Mouse (Mus musculus) liver, embryonic 16.5 days (tissue): ENCODE results near the gene Nol4l. TPM values are rescaled to one million over a fixed set of nuclear protein-coding genes. Genes with fewer than 3 reads are reported as not detected.
A peak's percentile ranks its signal among the peaks of the same experiment; 100 is the strongest.

Source experiments
- ATAC-seq: fragments of 200-750 bp; cut with Nextera tagmentation; 2 replicates; pipeline ENCODE4 v1.8.0; 2017; ENCODE audit warnings: low read depth, mild to moderate bottlenecking, moderate number of reproducible peaks, moderate library complexity
- H3K27ac ChIP-seq: fragments of 300-500 bp; sonication (generic); 2 replicates; pipeline ENCODE4 v1.5.1; 2014; ENCODE audit warnings: mild to moderate bottlenecking, low read length
- H3K27me3 ChIP-seq: fragments of 300-500 bp; sonication (generic); 2 replicates; pipeline ENCODE4 v1.6.1; 2014; ENCODE audit warnings: low read depth, low read length, mixed read lengths; ENCODE audit not compliant: control insufficient read depth, insufficient read depth
- H3K36me3 ChIP-seq: fragments of 300-500 bp; sonication (generic); 2 replicates; pipeline ENCODE4 v1.6.1; 2014; ENCODE audit warnings: mild to moderate bottlenecking; ENCODE audit not compliant: control insufficient read depth, insufficient read depth
- H3K4me1 ChIP-seq: fragments of 300-500 bp; sonication (generic); 2 replicates; pipeline ENCODE4 v1.6.1; 2014; ENCODE audit warnings: low read depth, low read length, mixed read lengths; ENCODE audit not compliant: control insufficient read depth
- H3K4me2 ChIP-seq: fragments of 300-500 bp; sonication (generic); 2 replicates; pipeline ENCODE4 v1.6.1; 2014; ENCODE audit warnings: low read depth, low read length, mixed read lengths
- H3K4me3 ChIP-seq: fragments of 300-500 bp; sonication (generic); 2 replicates; pipeline ENCODE4 v1.5.1; 2014; ENCODE audit warnings: low read depth, mild to moderate bottlenecking, low read length
- H3K9ac ChIP-seq: fragments of 300-500 bp; sonication (generic); 2 replicates; pipeline ENCODE4 v1.6.1; 2014; ENCODE audit warnings: low read depth, low read length
- H3K9me3 ChIP-seq: fragments of 300-500 bp; sonication (generic); replicated peaks from 2 replicates; pipeline ENCODE4 v1.6.1; 2016; ENCODE audit warnings: low read length; ENCODE audit not compliant: control insufficient read depth
- WGBS: fragments of 180-500 bp; shearing (Covaris S2); extraction: QIAGEN DNeasy Blood & Tissue Kit; methylation state at CpG from one replicate; pipeline ENCODE4 v1.1.7; 2014; ENCODE audit not compliant: insufficient replicate concordance; 5-methylcytosine and 5-hydroxymethylcytosine counted together
- polyA plus RNA-seq: library from polyadenylated mRNA; unstranded; fragments of >200 nt; fragmentation: Nextera tagmentation; extraction: Ambion mirVana; gene quantifications from 2 replicates; pipeline ENCODE4 v1.2.1, GENCODE M21; 2015

The Nol4l gene
- polyA plus RNA-seq, 1 experiment from 2014 or later: 4.3 TPM

DNA sequence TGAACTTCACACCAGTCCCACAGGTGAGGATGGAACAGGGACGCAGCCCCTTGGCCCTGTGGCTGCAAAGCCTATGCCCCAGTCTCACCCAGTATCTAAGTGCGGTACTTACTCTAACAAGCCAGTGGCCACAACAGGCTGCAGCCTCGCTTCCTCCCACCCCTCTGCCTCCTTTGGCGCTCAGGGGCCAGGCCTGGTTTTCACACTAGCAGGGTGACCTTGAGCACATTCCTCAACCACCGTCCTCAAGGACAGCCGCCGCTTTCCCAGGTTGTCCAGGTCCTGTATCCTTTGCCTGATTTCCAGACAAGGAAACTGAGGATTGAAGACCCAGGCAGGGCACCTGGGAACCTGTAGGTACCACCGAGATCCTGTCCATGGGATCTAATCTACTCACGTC, 6.6 kb downstream of the Nol4l start:
- Histone ChIP-seq H3K4me2 (no peak overlapping the region), H3K4me1 (peaks cover 87% of the 10 kb centered on the region)
- WGBS: 71% methylated on average over 9 of the region's 9 CpGs

DNA sequence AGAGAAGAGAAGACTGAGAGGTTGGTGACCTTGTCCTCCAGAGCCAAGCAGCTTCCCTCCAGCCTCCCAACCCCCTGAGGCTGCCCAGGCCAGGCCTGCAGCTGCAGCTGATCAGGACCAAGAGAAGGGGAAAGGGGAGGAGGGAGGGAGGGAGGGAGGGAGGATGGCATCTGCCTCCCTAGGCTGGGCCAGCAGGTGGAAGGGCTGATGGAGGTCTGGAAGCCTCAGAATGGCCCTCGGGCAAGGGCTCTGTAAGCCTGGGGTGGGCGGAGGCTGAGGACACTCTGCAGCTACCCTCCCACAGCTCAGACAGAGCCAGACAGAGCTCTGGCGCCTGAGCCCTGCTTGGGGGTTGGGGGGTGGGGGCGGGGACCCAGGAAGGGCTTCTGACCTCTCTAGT, 7.5 kb downstream of the Nol4l start:
- 49% methylated on average over 4 of the region's 4 CpGs for WGBS
- no peak for ATAC-seq
- Histone ChIP-seq H3K9ac (no peak overlapping the region; the same call in 1 of the 2 replicates), H3K27ac (0 out of 2 replicates have a peak overlapping the region, but pooled peaks have one; percentile 34), H3K27me3 (no peaks in the 10 kb centered on the region), H3K4me3 (no peak overlapping the region), H3K9me3 (no peaks in the 10 kb centered on the region), H3K4me2 (no peak overlapping the region; the same call in 1 of the 2 replicates), H3K36me3 (no peaks in the 10 kb centered on the region), H3K4me1 (peaks cover 80% of the 10 kb centered on the region)

More for the DNA sequence above, 6.6 kb downstream of the Nol4l start:
- Histone ChIP-seq H3K36me3 (no peaks in the 10 kb centered on the region), H3K27me3 (no peaks in the 10 kb centered on the region), H3K9ac (no peak overlapping the region), H3K27ac (no peak overlapping the region; the same call in 1 of the 2 replicates), H3K9me3 (no peaks in the 10 kb centered on the region), H3K4me3 (no peak overlapping the region)
- no peak for ATAC-seq

DNA sequence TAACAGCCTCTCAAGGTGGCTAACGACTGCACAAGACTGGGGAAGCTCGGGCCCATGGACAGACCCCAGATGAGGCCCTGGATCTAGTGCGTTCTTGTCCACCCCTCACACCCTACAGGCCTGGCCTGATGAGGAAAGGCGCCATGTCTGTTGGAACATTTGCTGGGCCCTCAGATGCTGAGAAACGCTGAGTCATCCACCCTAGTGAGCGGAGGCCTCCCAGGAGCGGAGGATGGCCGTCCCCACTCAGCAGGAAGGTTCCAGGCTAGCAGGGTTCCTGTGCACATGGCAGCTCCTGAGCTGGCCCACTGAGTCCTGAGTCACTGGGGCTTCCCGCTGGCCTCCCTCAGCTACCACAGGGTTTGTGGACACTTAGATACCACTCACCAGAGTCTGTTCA, 9.7 kb downstream of the Nol4l start:
- 41% methylated on average over 9 of the region's 9 CpGs for WGBS
- Histone ChIP-seq H3K27ac (0 out of 2 replicates have a peak overlapping the region, but pooled peaks have one; percentile 1), H3K4me3 (no peak overlapping the region), H3K27me3 (no peaks in the 10 kb centered on the region), H3K4me1 (peaks cover 62% of the 10 kb centered on the region), H3K4me2 (no peak overlapping the region), H3K9me3 (no peaks in the 10 kb centered on the region), H3K36me3 (no peaks in the 10 kb centered on the region), H3K9ac (0 out of 2 replicates have a peak overlapping the region, but pooled peaks have one; percentile 4)
- ATAC-seq: peak; percentile 71

DNA sequence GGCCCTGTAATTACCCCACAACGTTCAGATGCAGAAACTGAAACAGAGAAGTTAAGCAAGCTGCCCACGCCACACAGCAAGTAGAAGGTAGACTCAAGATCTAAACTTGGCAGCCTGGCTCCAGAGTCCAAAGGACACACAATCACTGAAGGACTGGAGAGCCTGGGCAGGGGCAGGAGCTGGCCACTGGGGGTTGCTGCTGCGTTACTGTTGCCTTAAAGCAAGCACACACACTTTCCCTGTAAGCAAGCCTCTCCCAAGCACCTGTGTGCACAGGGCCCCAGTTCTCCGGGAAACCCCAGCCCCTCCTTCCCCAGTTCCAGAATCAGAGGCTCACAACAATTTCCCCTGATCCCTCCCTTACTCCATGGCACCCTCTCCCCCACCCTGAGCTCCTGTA, 12.8 kb downstream of the Nol4l start:
- Histone ChIP-seq H3K4me1 (peaks cover 41% of the 10 kb centered on the region), H3K9ac (no peak overlapping the region), H3K4me2 (no peak overlapping the region), H3K27me3 (no peaks in the 10 kb centered on the region), H3K4me3 (no peak overlapping the region), H3K27ac (no peak overlapping the region), H3K36me3 (no peaks in the 10 kb centered on the region), H3K9me3 (no peaks in the 10 kb centered on the region)
- ATAC-seq: no peak
- WGBS: 57% methylated on average over 4 of the region's 4 CpGs

DNA sequence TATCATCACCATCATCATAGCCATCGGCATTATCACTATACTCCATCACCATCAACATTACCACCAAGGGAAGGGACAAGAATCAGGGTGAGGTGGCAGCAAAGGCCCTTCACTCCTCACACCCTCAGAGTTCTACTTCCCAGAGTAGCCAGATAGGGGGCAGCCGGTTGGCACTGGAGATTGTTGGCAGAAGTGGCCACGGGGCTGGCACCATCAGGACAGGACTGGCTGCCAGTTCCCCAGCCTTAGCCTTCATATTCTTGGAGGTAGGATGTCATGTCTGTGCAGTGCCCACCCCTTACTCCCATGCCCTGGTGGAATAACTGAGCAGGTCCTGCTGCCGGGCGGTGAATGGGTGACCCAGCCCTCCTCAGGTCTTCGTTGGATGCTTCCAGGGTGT, 14.2 kb downstream of the Nol4l start:
- Histone ChIP-seq H3K4me1 (peaks cover 34% of the 10 kb centered on the region), H3K36me3 (no peaks in the 10 kb centered on the region), H3K9me3 (no peaks in the 10 kb centered on the region), H3K27me3 (no peaks in the 10 kb centered on the region), H3K4me2 (no peak overlapping the region), H3K4me3 (no peak overlapping the region), H3K9ac (no peak overlapping the region), H3K27ac (no peak overlapping the region)
- ATAC-seq: no peak
- 80% methylated on average over 6 of the region's 6 CpGs for WGBS

DNA sequence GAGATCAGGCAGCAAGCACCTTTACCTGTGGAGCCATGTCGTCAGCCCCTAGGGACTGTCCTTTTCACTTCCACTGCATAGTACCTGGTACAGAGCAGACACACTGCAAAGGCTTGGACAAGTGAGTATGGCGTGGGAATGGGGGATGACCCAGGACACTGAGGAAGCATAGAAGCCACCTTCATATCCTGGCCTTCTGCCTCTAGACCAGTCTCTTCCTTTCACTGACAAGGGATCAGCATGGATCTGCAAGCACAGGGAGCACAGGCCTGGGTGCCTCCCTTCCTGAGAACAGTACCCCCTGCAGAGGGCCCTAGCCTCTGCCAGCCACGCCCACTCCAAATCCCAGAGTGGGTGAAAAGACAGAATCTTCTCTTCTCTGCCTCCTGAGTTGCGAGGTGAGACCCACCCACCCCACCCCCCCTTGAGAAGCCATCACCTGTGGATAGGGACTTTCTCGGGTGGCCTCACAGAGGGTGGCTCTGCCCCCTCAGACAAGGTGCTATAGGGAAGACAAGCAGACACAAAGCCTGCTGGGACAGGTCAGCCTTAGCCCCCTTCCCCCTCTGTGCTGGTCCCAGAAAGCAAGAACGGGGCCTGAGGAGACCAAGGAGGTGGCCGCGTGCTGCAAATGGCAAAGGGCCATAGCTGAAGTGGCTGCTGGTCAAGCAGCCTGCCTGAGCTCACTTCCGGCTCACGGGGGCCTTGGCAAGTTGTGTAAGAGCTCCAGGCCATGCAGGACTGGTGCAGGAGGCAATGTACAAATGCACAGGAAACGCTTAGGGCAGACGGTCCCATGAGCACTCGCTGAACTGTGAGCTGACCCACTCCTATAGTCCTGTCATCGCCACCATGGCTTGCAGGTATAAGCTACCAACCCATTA, 15.0 kb downstream of the Nol4l start:
- no peaks in the 10 kb centered on the region for H3K36me3 ChIP-seq
- ATAC-seq: no peak
- no peak overlapping the region for H3K4me3 ChIP-seq
- no peak overlapping the region for H3K4me2 ChIP-seq
- no peaks in the 10 kb centered on the region for H3K27me3 ChIP-seq
- H3K9ac ChIP-seq: no peak overlapping the region
- H3K4me1 ChIP-seq: peaks cover 34% of the 10 kb centered on the region
- no peak overlapping the region for H3K27ac ChIP-seq
- no peaks in the 10 kb centered on the region for H3K9me3 ChIP-seq
- WGBS: 68% methylated on average over 14 of the region's 14 CpGs

DNA sequence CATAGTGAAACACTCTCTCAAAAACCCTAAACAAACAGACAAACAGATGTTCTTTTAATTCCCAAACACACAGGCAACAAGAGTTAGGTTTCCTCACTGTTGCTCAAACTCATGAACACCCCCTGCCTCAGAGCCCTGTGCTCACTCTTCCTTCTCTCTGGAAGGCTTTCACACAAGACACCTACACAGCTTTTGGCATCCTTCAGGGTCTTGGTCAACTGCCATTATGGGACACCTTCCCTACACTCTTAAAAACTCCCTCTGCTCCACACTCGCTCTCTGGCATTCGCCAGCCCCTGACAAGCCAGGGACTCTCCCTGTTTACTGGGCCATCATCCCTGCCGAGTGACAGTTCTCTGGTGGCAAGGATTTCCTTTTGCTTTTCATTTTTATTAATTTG, 15.8 kb downstream of the Nol4l start:
- no peaks in the 10 kb centered on the region for H3K9me3 ChIP-seq
- H3K4me3 ChIP-seq: no peak overlapping the region
- no peaks in the 10 kb centered on the region for H3K36me3 ChIP-seq
- H3K4me1 ChIP-seq: peaks cover 37% of the 10 kb centered on the region
- H3K27me3 ChIP-seq: no peaks in the 10 kb centered on the region
- no peak for ATAC-seq
- no peak overlapping the region for H3K27ac ChIP-seq
- H3K9ac ChIP-seq: no peak overlapping the region
- H3K4me2 ChIP-seq: no peak overlapping the region
- WGBS: 76% methylated on average over 3 of the region's 3 CpGs

DNA sequence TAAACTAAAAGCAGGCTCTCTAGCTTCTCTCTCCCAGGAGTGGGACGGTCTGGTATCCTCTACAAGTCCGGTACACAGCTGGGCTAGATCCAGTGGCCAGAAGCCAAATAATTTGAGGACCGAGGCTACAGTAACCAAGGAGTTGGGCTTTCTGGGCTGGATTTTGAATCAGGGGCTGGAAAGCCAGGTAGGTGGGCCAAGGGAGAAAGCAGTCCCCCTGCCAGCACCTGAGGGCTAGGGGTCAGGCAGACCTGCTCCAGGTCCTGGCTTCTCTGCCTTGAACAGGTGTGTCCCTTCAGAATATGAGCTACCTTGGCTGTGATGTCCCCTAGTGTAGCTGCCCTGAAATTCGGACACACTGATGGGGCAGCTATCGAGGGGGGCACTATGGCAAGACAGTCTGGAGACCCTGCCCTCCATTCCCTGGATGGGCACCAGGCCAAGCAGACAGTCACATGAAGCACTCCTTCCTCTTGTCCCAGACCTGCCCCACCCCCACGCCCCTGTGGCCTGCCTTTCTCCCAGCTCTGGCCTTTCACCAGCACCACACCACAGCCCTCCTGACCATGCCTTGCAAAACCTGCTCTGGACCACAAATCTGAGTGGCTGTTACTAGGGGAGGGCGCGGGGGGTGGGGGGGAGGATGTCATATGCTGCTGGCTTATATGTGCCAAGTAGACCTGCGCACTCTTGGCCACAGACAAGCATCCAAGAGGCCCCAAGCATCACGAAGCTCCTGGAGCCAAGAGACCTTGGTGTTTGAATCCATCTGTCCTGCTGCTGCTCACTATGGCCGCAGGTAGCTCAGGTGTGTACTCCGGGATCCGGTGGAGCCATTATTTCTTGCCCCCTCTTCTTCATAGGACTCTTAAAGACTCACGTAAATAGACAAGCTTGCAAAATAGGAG, 17.1 kb downstream of the Nol4l start:
- no peak overlapping the region for H3K4me2 ChIP-seq
- no peak overlapping the region for H3K9ac ChIP-seq
- H3K9me3 ChIP-seq: no peaks in the 10 kb centered on the region
- no peak overlapping the region for H3K4me3 ChIP-seq
- no peak for ATAC-seq
- 73% methylated on average over 14 of the region's 14 CpGs for WGBS
- no peak overlapping the region for H3K27ac ChIP-seq
- peaks cover 42% of the 10 kb centered on the region for H3K4me1 ChIP-seq
- H3K36me3 ChIP-seq: no peaks in the 10 kb centered on the region
- no peaks in the 10 kb centered on the region for H3K27me3 ChIP-seq
